Mouse (Mus musculus) stomach, embryonic 16.5 days (tissue): ENCODE data around the gene Capn1. TPM values are rescaled to one million over a fixed set of nuclear protein-coding genes. Genes with fewer than 3 reads are reported as not detected.

ENCODE experiments used
- ATAC-seq: fragments of 200-750 bp; cut with Nextera tagmentation; 2 replicates; pipeline ENCODE4 v1.8.0; 2017; ENCODE audit warnings: moderate number of reproducible peaks, moderate TSS enrichment; ENCODE audit not compliant: insufficient read depth, low FRiP score
- H3K27ac ChIP-seq: fragments of 300-500 bp; sonication (generic); 2 replicates; pipeline ENCODE4 v1.5.1; 2014; ENCODE audit warnings: low read length
- H3K27me3 ChIP-seq: fragments of 300-500 bp; sonication (generic); 2 replicates; pipeline ENCODE4 v1.6.1; 2014; ENCODE audit warnings: low read length, control low read depth, mixed read lengths; ENCODE audit not compliant: control insufficient read depth, insufficient read depth
- H3K36me3 ChIP-seq: fragments of 300-500 bp; sonication (generic); 2 replicates; pipeline ENCODE4 v1.6.1; 2014; ENCODE audit warnings: low read length; ENCODE audit not compliant: control insufficient read depth, insufficient read depth
- H3K4me1 ChIP-seq: fragments of 300-500 bp; sonication (generic); 2 replicates; pipeline ENCODE4 v1.6.1; 2014; ENCODE audit warnings: low read length, control low read depth, mixed read lengths; ENCODE audit not compliant: control insufficient read depth, insufficient read depth
- H3K4me2 ChIP-seq: fragments of 300-500 bp; sonication (generic); 2 replicates; pipeline ENCODE4 v1.6.1; 2014; ENCODE audit warnings: low read depth, low read length, mixed read lengths
- H3K4me3 ChIP-seq: fragments of 300-500 bp; sonication (generic); replicated peaks from 2 replicates; pipeline ENCODE4 v1.5.1; 2014; ENCODE audit warnings: mild to moderate bottlenecking, low read length
- H3K9ac ChIP-seq: fragments of 300-500 bp; sonication (generic); 2 replicates; pipeline ENCODE4 v1.6.1; 2014; ENCODE audit warnings: low read length
- H3K9me3 ChIP-seq: fragments of 300-500 bp; sonication (generic); replicated peaks from 2 replicates; pipeline ENCODE4 v1.6.1; 2016; ENCODE audit warnings: low read length, control low read depth; ENCODE audit not compliant: control insufficient read depth
- WGBS: fragments of 180-500 bp; shearing (Covaris S2); extraction: QIAGEN DNeasy Blood & Tissue Kit; methylation state at CpG from one replicate; pipeline ENCODE4 v1.1.7; 2014; 5-methylcytosine and 5-hydroxymethylcytosine counted together
- polyA plus RNA-seq: library from polyadenylated mRNA; unstranded; fragments of >200 nt; fragmentation: Nextera tagmentation; extraction: Ambion mirVana; gene quantifications from 2 replicates; pipeline ENCODE4 v1.2.1, GENCODE M21; 2015

Gene Capn1
- polyA plus RNA-seq, 1 experiment from 2014 or later = 22.0 TPM

GRCm38 (mm10) chr19:5988815-5989452 lies 26.8 kb downstream of the Capn1 start:
- ATAC-seq = peak; percentile 64; the same call in 1 of the 2 replicates
- no peak overlapping the region for H3K4me3 ChIP-seq
- peak overlapping the region; percentile 32; the same call in 1 of the 2 replicates for H3K4me2 ChIP-seq
- peak overlapping the region; percentile 64 for H3K27ac ChIP-seq
- H3K4me1 ChIP-seq = peaks cover 27% of the 10 kb centered on the region
- no peaks in the 10 kb centered on the region for H3K36me3 ChIP-seq
- WGBS = 9% methylated on average over 13 of the region's 13 CpGs
- H3K9me3 ChIP-seq = no peaks in the 10 kb centered on the region
- peak overlapping the region; percentile 65 for H3K9ac ChIP-seq
- H3K27me3 ChIP-seq = no peaks in the 10 kb centered on the region

GRCm38 (mm10) chr19:5988027-5988814 lies 27.5 kb downstream of the Capn1 start:
- Histone ChIP-seq H3K4me3 (no peak overlapping the region), H3K36me3 (no peaks in the 10 kb centered on the region), H3K9me3 (no peaks in the 10 kb centered on the region), H3K4me1 (peaks cover 27% of the 10 kb centered on the region), H3K9ac (peak overlapping the region; percentile 65), H3K4me2 (no peak overlapping the region; the same call in 1 of the 2 replicates), H3K27me3 (no peaks in the 10 kb centered on the region), H3K27ac (peak overlapping the region; percentile 64)
- WGBS = 42% methylated on average over 5 of the region's 5 CpGs
- no peak for ATAC-seq

- no peaks in the 10 kb centered on the region for H3K9me3 ChIP-seq
- no peak within 1 kb of the TSS for H3K4me3 ChIP-seq
- no peak within 1 kb of the TSS for H3K4me2 ChIP-seq
- ATAC-seq = no peak
- 43% methylated on average over 4 of the region's 4 CpGs for WGBS
- no peak within 1 kb of the TSS for H3K9ac ChIP-seq
- no peaks in the 10 kb centered on the region for H3K27me3 ChIP-seq
- H3K27ac ChIP-seq = no peak within 1 kb of the TSS
- H3K4me1 ChIP-seq = peaks cover 27% of the 10 kb centered on the region
- H3K36me3 ChIP-seq = no peaks in the 10 kb centered on the region
These were observed 29.7 kb downstream of the Capn1 start, which contains the start of gene Slc22a20 for GRCm38 (mm10) chr19:5986043-5986442. Gene Slc22a20, minus strand, starts transcription at chr19:5986143.

- H3K27me3 ChIP-seq = no peaks in the 10 kb centered on the region
- no peaks in the 10 kb centered on the region for H3K4me1 ChIP-seq
- H3K9me3 ChIP-seq = no peaks in the 10 kb centered on the region
- 81% methylated on average over 9 of the region's 9 CpGs for WGBS
- ATAC-seq = no peak
- H3K27ac ChIP-seq = no peak overlapping the region
- H3K9ac ChIP-seq = no peak overlapping the region
- H3K4me2 ChIP-seq = no peak overlapping the region
- no peaks in the 10 kb centered on the region for H3K36me3 ChIP-seq
- no peak overlapping the region for H3K4me3 ChIP-seq
These were observed 35.2 kb downstream of the Capn1 start for GRCm38 (mm10) chr19:5980477-5980876.

- H3K9me3 ChIP-seq = no peaks in the 10 kb centered on the region
- H3K27ac ChIP-seq = no peak overlapping the region
- H3K36me3 ChIP-seq = no peaks in the 10 kb centered on the region
- ATAC-seq = no peak
- H3K4me2 ChIP-seq = no peak overlapping the region
- no peak overlapping the region for H3K9ac ChIP-seq
- H3K4me1 ChIP-seq = no peaks in the 10 kb centered on the region
- H3K27me3 ChIP-seq = no peaks in the 10 kb centered on the region
- no peak overlapping the region for H3K4me3 ChIP-seq
- WGBS = 70% methylated on average over 3 of the region's 3 CpGs
These were observed 38.0 kb downstream of the Capn1 start for GRCm38 (mm10) chr19:5977717-5978116.

GRCm38 (mm10) chr19:5975676-5976075 lies 40.0 kb downstream of the Capn1 start:
- Histone ChIP-seq H3K4me1 (no peaks in the 10 kb centered on the region), H3K4me2 (no peak overlapping the region), H3K4me3 (no peak overlapping the region), H3K36me3 (no peaks in the 10 kb centered on the region), H3K9ac (no peak overlapping the region), H3K9me3 (no peaks in the 10 kb centered on the region), H3K27ac (no peak overlapping the region), H3K27me3 (no peaks in the 10 kb centered on the region)
- 60% methylated on average over 4 of the region's 4 CpGs for WGBS
- ATAC-seq = no peak

- Histone ChIP-seq H3K4me2 (no peak overlapping the region), H3K4me1 (no peaks in the 10 kb centered on the region), H3K9ac (no peak overlapping the region), H3K36me3 (no peaks in the 10 kb centered on the region), H3K27me3 (no peaks in the 10 kb centered on the region), H3K9me3 (no peaks in the 10 kb centered on the region), H3K27ac (no peak overlapping the region), H3K4me3 (no peak overlapping the region)
- peak; percentile 13; the same call in 1 of the 2 replicates for ATAC-seq
- 63% methylated on average over 4 of the region's 4 CpGs for WGBS
These were observed 40.6 kb downstream of the Capn1 start for GRCm38 (mm10) chr19:5975112-5975511.

GRCm38 (mm10) chr19:5967664-5968063 lies 48.0 kb downstream of the Capn1 start:
- ATAC-seq = no peak
- Histone ChIP-seq H3K27ac (no peak overlapping the region), H3K9me3 (no peaks in the 10 kb centered on the region), H3K27me3 (no peaks in the 10 kb centered on the region), H3K4me2 (no peak overlapping the region), H3K9ac (no peak overlapping the region), H3K36me3 (no peaks in the 10 kb centered on the region), H3K4me3 (no peak overlapping the region), H3K4me1 (peaks cover 18% of the 10 kb centered on the region)
- WGBS = 77% methylated on average over 10 of the region's 10 CpGs

- no peaks in the 10 kb centered on the region for H3K36me3 ChIP-seq
- WGBS = 69% methylated on average over 6 of the region's 6 CpGs
- no peak overlapping the region for H3K27ac ChIP-seq
- no peak for ATAC-seq
- no peak overlapping the region for H3K4me2 ChIP-seq
- H3K9ac ChIP-seq = no peak overlapping the region
- H3K9me3 ChIP-seq = no peaks in the 10 kb centered on the region
- no peak overlapping the region for H3K4me3 ChIP-seq
- H3K4me1 ChIP-seq = peaks cover 22% of the 10 kb centered on the region
- H3K27me3 ChIP-seq = no peaks in the 10 kb centered on the region
These were observed 48.9 kb downstream of the Capn1 start for GRCm38 (mm10) chr19:5966786-5967185.
